Comparison of ENCODE assay signal across 13 mouse cellular contexts in the genomic region with DNA sequence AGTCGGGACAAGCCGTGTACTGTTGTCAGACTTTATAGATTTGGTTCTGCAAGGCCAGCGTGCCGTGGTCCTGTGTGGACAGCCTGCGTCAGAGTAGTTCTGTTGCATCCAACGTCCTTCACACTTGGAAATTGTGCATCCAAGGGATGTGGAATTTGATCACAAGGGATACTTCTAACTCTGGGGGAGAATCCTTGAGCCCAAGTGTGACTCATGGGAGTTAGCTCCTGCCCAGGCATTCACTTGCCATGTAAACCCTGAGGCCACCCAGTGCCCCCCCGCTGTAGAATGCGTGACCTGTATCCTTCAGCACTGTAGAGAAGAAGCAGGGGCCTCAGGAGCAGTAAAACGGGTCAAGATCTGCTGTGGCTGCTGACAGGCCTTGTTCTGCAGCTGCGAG.
"Had no signal": no experiment of that assay in that cellular context is flagged by ENCODE, and none has a peak within 500 bp of the region (broad histone marks: within the 10 kb centered on the region; RNA-seq: fewer than 3 reads in every experiment).

No protein-coding gene starts in this region.

- H3K27ac ChIP-seq: kidney, postnatal 0 days; limb, embryonic 10.5 days; limb, embryonic 13.5 days; liver, embryonic 13.5 days; stomach, embryonic 15.5 days had no signal

- H3K4me1 ChIP-seq: limb, embryonic 10.5 days; limb, embryonic 13.5 days; liver, embryonic 13.5 days; stomach, embryonic 15.5 days had no signal

- H3K4me3 ChIP-seq: limb, embryonic 10.5 days; limb, embryonic 13.5 days; liver, embryonic 13.5 days; stomach, embryonic 15.5 days had no signal

- DNase-seq: kidney, adult 2 months; kidney, postnatal 25 days; liver, embryonic 13.5 days; lung, adult 2 months; lung, postnatal 14 days; lung, postnatal 4 days; midbrain, embryonic 14.5 days; right cerebral cortex, postnatal 4 days; thymus, postnatal 25 days had no signal
